Mouse (Mus musculus) limb, embryonic 13.5 days (tissue): ENCODE measurements at regions not wholly inside any gene's neighbourhood (a gene's known extent, or its start where the extent isn't known, plus 50 kb on each side); places are given as distances from the start of the nearest gene placed in this dataset.
"Not testable (repeated sequence)": the region's sequence is repeated elsewhere in the genome, so short reads cannot be mapped to it uniquely, and the experiment has no call there.

Experiments
- ATAC-seq: fragments of 200-750 bp; cut with Nextera tagmentation; 2 replicates; pipeline ENCODE4 v1.8.0; 2017; ENCODE audit warnings: low read depth, moderate number of reproducible peaks, moderate TSS enrichment; ENCODE audit not compliant: low FRiP score
- H3K27ac ChIP-seq: fragments of 300-500 bp; sonication (generic); 2 replicates; pipeline ENCODE4 v1.5.1; 2015; ENCODE audit warnings: inconsistent platforms, mild to moderate bottlenecking, moderate library complexity
- H3K27me3 ChIP-seq: fragments of 300-500 bp; sonication (generic); 2 replicates; pipeline ENCODE4 v1.6.1; 2015; ENCODE audit warnings: mild to moderate bottlenecking, inconsistent platforms
- H3K36me3 ChIP-seq: fragments of 300-500 bp; sonication (generic); 2 replicates; pipeline ENCODE4 v1.6.1; 2015; ENCODE audit warnings: inconsistent platforms, mild to moderate bottlenecking, moderate library complexity
- H3K4me1 ChIP-seq: fragments of 300-500 bp; sonication (generic); 2 replicates; pipeline ENCODE4 v1.6.1; 2015; ENCODE audit warnings: inconsistent platforms
- H3K4me2 ChIP-seq: fragments of 300-500 bp; sonication (generic); replicated peaks from 2 replicates; pipeline ENCODE4 v1.6.1; 2015; ENCODE audit warnings: inconsistent platforms, mild to moderate bottlenecking, moderate library complexity
- H3K4me3 ChIP-seq: fragments of 300-500 bp; sonication (generic); 2 replicates; pipeline ENCODE4 v1.5.1; 2015; ENCODE audit warnings: moderate library complexity, mild to moderate bottlenecking, inconsistent platforms
- H3K9ac ChIP-seq: fragments of 300-500 bp; sonication (generic); 2 replicates; pipeline ENCODE4 v1.6.1; 2015; ENCODE audit warnings: mild to moderate bottlenecking, inconsistent platforms
- H3K9me3 ChIP-seq: fragments of 300-500 bp; sonication (generic); 2 replicates; pipeline ENCODE4 v1.6.1; 2016; ENCODE audit warnings: inconsistent platforms
- WGBS: fragments of 180-500 bp; shearing (Covaris S2); methylation state at CpG from one replicate; pipeline ENCODE4 v1.1.7; 2015; 5-methylcytosine and 5-hydroxymethylcytosine counted together

DNA sequence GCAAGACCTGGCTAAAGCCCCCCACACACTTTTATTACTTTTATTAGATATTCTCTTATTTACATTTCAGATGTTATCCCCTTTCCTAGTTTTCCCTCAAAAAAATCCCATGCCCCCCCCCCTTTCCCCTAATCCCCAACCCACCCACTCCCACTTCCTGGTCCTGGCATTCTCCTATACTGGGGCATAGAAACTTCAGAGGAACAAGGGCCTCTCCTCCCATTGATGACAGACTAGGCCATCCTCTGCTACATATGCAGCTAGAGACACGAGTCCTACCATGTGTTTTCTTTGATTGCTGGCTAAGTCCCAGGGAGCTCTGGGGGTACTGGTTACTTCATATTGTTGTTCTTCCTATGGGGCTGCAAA is 116.8 kb downstream of the Rfpl4b start:
- ATAC-seq, result peak; percentile 59
- not testable (repeated sequence) for H3K36me3 ChIP-seq, H3K9me3 ChIP-seq, H3K4me2 ChIP-seq, H3K9ac ChIP-seq, H3K4me3 ChIP-seq, H3K27me3 ChIP-seq
- peak overlapping the region; percentile 67; the same call in 1 of the 2 replicates for H3K27ac ChIP-seq
- H3K4me1 ChIP-seq, result peaks cover 12% of the 10 kb centered on the region
- 14% methylated on average over 1 of the region's 1 CpGs for WGBS

DNA sequence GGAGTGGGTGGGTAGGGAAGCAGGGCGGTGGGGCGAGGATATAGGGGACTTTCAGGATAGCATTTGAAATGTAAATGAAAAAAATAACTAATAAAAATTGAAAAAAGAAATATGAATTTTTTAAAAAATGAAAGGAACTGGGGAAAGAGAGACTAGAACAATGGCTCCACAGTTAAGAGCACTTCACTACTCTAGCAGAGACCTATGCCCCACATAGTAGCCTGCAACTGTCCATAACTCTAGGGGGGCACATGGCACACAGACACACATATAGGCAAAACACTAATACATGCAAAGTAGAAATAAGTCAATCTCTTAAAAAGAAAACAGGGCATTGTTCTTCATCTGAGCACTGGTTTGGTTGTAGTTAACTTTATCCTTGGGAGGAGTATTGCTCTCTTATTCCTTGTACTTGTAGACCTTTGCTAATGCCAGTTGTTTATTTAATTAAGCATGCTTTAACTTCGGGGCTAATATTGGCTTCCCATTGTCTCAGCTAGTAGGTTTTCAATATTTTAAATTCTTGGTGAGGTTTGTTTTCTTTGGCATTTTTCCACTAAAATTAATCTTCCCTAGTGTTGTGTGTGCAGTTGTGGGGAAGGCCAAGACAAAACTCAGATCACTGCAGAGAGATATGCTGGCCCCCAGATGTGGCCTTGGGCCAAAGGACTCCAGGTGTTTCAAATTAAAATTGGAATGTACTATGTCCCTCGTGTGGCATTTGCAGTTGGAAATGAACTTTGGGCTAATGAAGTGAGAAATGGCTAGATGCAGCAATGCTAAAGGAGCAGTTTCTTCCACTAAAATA is 117.4 kb downstream of the Rfpl4b start:
- ATAC-seq, result peak; percentile 94
- H3K9me3 ChIP-seq, result no peaks in the 10 kb centered on the region
- 53% methylated on average over 4 of the region's 4 CpGs for WGBS
- H3K4me1 ChIP-seq, result peaks cover 12% of the 10 kb centered on the region
- no peaks in the 10 kb centered on the region for H3K27me3 ChIP-seq
- H3K36me3 ChIP-seq, result no peaks in the 10 kb centered on the region
- peak overlapping the region; percentile 63; the same call in 1 of the 2 replicates for H3K27ac ChIP-seq
- H3K4me2 ChIP-seq, result no peak overlapping the region
- no peak overlapping the region for H3K9ac ChIP-seq
- H3K4me3 ChIP-seq, result no peak overlapping the region

DNA sequence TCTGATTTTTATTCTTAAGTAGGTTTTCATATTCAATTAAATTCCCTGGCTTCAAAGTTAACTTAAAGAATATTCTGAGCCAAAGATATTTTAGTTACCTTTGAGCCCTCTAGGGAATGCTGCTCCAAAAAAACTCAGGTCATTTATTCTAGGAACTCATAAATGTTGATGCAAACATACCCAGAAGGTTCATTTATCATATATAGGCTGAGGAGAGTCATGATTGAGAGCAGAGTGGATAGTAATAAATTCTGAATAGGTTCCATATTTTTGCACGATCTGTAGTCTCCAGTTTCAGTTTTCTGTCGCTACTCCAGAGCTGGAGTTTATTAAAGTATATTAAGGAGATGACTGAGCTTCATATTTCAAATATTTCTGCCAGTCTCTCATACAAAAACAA is 144.1 kb downstream of the Rfpl4b start:
- Histone ChIP-seq H3K36me3 (no peaks in the 10 kb centered on the region), H3K27ac (no peak overlapping the region), H3K9me3 (peaks cover 6% of the 10 kb centered on the region), H3K4me3 (no peak overlapping the region), H3K4me2 (no peak overlapping the region), H3K9ac (no peak overlapping the region), H3K27me3 (no peaks in the 10 kb centered on the region), H3K4me1 (no peaks in the 10 kb centered on the region)
- peak; percentile 79 for ATAC-seq
- WGBS, result 29% methylated on average over 2 of the region's 2 CpGs

DNA sequence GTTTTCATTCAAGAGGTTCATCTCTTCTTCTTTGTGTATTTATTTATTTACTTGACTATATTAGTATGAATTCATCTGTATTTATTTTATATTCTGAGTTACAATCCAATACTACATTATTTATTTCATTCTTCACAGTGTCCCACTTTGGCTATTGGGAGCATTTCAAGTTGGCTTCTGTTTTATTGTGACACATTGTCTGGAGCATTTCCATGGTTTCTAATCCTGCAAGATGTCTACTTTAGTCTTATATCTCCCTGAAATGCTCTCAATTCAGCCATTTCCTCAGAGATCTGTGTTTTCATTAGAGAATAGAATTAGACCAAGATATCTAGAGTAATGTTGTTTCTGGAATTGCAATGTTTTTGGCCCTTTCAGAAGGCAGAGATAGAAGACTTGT is 153.0 kb downstream of the Rfpl4b start:
- ATAC-seq, result no peak
- H3K27ac ChIP-seq, result no peak overlapping the region
- H3K27me3 ChIP-seq, result no peaks in the 10 kb centered on the region
- no peak overlapping the region for H3K9ac ChIP-seq
- H3K36me3 ChIP-seq, result no peaks in the 10 kb centered on the region
- no peaks in the 10 kb centered on the region for H3K9me3 ChIP-seq
- no peak overlapping the region for H3K4me2 ChIP-seq
- no peaks in the 10 kb centered on the region for H3K4me1 ChIP-seq
- H3K4me3 ChIP-seq, result no peak overlapping the region

DNA sequence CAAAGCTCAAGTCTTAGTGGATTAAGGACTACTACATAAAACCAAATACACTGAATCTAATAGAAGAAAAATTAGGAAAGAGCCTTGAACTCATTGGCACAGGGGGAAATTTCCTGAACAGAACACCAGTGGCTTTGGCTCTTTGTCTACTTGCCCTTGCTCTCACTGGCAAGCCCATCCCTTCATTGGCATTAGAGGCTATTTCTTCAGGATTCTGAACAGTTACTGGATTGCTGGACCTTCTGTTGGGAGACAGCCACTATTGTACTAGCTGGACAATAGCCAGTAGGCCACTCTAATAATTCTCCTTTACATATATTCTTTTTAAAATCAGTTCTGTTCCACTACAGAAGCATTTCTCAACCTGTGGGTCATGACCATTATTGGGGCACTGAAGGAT is 153.7 kb downstream of the Rfpl4b start:
- ATAC-seq, result no peak
- Histone ChIP-seq H3K27ac (no peak overlapping the region), H3K9me3 (no peaks in the 10 kb centered on the region), H3K27me3 (no peaks in the 10 kb centered on the region), H3K4me3 (no peak overlapping the region), H3K4me1 (no peaks in the 10 kb centered on the region), H3K36me3 (no peaks in the 10 kb centered on the region), H3K9ac (no peak overlapping the region), H3K4me2 (no peak overlapping the region)

DNA sequence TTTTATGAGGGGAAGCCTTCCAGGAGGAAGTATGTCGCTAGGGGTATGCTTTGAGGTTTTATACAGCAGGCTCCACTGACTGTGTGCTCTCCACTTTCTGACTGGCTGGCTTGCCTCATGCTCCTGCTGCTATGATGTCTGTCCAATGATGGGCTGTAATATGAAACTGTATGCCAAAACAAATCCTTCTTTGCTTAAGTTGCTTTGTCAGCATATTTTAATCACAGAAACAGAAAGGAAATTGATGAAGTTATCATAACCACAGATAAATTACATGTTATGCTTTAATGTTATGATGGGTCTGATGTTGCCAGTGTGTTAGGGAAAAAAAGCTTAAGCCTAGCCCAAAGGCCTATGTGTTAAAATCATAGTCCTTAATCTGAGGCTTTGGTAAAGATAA is 185.9 kb downstream of the Rfpl4b start:
- H3K36me3 ChIP-seq, result no peaks in the 10 kb centered on the region
- 47% methylated on average over 1 of the region's 1 CpGs for WGBS
- no peaks in the 10 kb centered on the region for H3K4me1 ChIP-seq
- no peaks in the 10 kb centered on the region for H3K27me3 ChIP-seq
- no peaks in the 10 kb centered on the region for H3K9me3 ChIP-seq
- no peak overlapping the region for H3K4me2 ChIP-seq
- no peak for ATAC-seq
- no peak overlapping the region for H3K9ac ChIP-seq
- no peak overlapping the region for H3K27ac ChIP-seq
- H3K4me3 ChIP-seq, result no peak overlapping the region

DNA sequence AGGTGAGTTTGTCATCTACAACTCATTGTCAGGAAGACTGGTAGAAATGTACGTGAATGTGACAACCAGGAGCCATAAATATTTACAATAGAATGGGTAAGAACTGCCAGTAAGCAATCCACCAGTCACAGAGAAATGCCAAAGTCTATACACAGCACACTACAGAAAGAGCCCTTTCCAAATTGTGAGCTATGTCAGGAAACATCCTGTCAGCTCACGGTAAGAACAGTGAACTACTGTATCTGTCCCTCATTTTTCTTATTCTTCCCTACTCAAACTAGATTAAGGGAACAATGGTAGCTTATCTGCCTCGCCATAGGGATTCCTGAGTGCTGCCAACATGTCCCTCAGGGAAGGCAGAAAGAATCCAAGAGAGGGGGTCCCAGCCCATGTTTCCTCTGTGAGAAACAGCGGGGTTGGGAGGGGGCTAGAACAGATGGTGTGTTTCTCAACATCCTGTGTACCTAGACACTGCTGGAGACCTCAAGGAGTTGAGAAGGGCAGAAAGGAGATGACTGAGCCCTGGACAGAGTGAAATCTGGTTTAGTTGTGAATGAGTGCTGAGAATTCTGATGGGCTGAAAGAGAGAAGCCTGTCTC is 191.6 kb downstream of the Rfpl4b start:
- Histone ChIP-seq H3K27me3 (no peaks in the 10 kb centered on the region), H3K27ac (no peak overlapping the region), H3K36me3 (no peaks in the 10 kb centered on the region), H3K4me1 (no peaks in the 10 kb centered on the region), H3K9me3 (no peaks in the 10 kb centered on the region), H3K9ac (no peak overlapping the region), H3K4me2 (no peak overlapping the region), H3K4me3 (no peak overlapping the region)
- WGBS, result 79% methylated on average over 4 of the region's 4 CpGs
- no peak for ATAC-seq

DNA sequence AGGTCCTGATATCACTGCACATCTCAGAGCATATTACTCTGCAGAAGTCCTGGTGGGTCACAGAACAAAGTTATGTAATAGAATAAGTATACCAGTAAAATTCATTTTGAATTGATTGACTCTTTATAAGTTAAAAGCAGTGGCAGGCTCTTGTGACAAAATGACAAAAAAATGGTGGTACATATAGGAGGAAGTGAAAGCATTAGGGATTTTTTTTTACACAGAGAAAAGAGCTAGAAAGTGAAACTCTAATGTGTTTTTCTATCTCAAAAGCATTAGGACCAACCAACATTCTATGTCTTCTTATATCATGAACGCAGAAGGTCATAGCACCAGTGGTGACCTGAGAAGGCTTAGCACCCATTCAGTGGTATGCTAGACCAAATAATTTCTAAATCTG is 198.2 kb downstream of the Rfpl4b start:
- no peak overlapping the region for H3K9ac ChIP-seq
- no peaks in the 10 kb centered on the region for H3K27me3 ChIP-seq
- no peaks in the 10 kb centered on the region for H3K4me1 ChIP-seq
- no peak overlapping the region for H3K4me3 ChIP-seq
- no peaks in the 10 kb centered on the region for H3K36me3 ChIP-seq
- WGBS, result 93% methylated on average over 1 of the region's 1 CpGs
- ATAC-seq, result no peak
- H3K4me2 ChIP-seq, result no peak overlapping the region
- no peak overlapping the region for H3K27ac ChIP-seq
- H3K9me3 ChIP-seq, result no peaks in the 10 kb centered on the region

DNA sequence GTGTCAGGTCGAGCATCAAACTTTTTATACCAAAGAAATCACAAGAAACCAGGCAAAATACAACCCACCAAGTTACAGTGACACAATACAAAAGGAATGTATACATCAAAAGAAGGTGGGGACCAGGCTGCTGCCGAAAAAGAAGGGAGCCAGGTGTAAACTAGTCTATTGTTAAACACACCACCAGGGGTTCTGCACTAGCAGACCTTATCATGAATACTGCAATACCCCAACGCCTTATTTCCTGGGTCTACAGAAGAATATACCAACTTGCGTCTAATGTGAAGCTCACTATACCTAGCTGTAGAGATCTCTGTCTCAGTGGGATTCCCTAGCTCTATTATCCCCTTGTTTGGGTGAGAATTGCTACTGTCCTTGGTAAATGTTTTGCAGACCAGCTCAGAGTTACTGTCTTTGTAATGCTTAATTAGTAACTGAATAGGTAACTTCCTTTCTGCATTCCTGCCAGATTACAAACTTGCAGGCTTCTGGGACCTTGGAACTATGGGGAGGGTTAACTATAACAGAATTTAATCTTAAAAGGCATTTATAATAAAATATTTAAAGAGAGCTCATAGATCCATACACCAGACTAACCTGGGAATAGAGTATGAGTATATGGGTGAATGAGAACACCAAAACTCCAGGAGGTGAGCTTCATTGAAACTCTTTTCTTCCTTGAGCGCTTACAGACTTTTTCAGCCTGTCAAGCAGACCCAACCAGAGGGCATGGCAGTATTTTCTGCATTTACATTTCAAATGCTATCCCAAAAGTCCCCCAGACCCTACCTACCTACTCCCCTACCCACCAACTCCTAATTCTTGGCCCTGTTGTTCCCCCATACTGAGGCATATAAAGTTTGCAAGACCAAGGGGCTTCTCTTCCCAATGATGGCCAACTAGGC is 211.7 kb downstream of the Rfpl4b start:
- no peak overlapping the region for H3K9ac ChIP-seq
- H3K36me3 ChIP-seq, result no peaks in the 10 kb centered on the region
- no peak overlapping the region for H3K4me2 ChIP-seq
- no peak overlapping the region for H3K27ac ChIP-seq
- H3K9me3 ChIP-seq, result no peaks in the 10 kb centered on the region
- no peaks in the 10 kb centered on the region for H3K27me3 ChIP-seq
- no peak for ATAC-seq
- no peaks in the 10 kb centered on the region for H3K4me1 ChIP-seq
- WGBS, result 78% methylated on average over 5 of the region's 5 CpGs
- no peak overlapping the region for H3K4me3 ChIP-seq

DNA sequence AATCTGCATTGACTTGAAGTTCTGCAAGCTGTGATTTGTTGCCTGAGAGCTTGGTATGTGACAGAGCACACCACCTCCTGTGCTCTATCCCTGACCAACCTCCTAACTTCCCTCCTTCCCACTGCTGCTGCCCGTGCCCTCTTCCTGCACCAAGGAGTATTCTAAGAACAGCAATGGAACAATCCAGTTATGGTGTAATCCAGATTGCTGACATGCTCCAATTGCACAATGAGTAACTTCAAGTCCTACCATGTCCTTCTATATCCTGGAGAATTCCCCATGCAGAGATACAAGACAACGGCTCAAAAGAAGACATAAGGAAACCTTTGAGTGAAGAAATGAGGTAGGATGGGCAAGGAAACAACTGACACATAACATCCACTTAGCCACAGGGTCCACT is 235.5 kb downstream of the Rfpl4b start:
- H3K9me3 ChIP-seq, result no peaks in the 10 kb centered on the region; the same call in 1 of the 2 replicates
- no peaks in the 10 kb centered on the region for H3K4me1 ChIP-seq
- H3K27ac ChIP-seq, result no peak overlapping the region
- H3K4me3 ChIP-seq, result no peak overlapping the region
- no peak overlapping the region for H3K4me2 ChIP-seq
- no peak for ATAC-seq
- H3K27me3 ChIP-seq, result no peaks in the 10 kb centered on the region
- 84% methylated on average over 2 of the region's 2 CpGs for WGBS
- H3K36me3 ChIP-seq, result no peaks in the 10 kb centered on the region
- no peak overlapping the region for H3K9ac ChIP-seq

DNA sequence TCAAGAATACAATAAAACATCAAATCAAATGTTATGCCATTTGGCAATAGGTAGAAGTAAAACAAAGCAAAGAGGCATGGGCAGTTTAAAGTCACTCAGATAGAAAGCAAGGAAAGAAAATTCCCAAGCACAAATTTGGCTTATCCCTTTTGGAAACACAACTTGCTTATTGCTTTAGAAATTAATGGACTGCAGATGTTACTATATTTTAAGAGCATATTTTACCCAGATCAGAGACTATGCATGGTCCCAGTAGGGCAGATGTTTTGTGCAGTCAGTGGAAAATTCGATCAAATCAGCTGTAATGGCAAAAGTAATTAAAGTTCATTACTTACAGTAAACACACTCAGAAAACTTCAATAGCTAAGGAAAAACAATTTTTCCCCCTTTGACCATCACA is 245.9 kb downstream of the Rfpl4b start:
- 22% methylated on average over 1 of the region's 1 CpGs for WGBS
- H3K4me3 ChIP-seq, result no peak overlapping the region
- H3K9me3 ChIP-seq, result no peaks in the 10 kb centered on the region
- H3K27me3 ChIP-seq, result no peaks in the 10 kb centered on the region
- H3K9ac ChIP-seq, result no peak overlapping the region
- peaks cover 3% of the 10 kb centered on the region; the same call in 1 of the 2 replicates for H3K4me1 ChIP-seq
- 0 out of 2 replicates have a peak overlapping the region, but pooled peaks have one; percentile 7 for H3K27ac ChIP-seq
- peak; percentile 36; the same call in 1 of the 2 replicates for ATAC-seq
- H3K4me2 ChIP-seq, result no peak overlapping the region
- no peaks in the 10 kb centered on the region for H3K36me3 ChIP-seq

DNA sequence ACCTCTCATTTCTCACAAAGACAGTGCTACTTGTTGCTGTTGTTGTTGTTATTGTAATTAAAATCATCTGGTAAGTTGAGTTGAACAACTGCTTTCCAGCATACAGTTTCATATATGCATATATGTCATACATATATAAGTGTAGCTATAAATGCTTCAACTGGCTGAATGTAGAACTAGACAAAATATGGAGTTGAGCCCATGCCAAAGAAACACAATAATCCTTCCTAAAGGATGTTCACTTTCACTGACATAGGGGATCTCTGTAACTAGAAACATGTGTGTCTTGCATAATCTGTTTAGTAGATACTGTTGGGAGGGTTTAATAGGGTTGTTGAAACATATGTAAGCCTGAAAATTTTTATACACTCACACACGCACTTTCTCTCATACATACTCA is 247.9 kb downstream of the Rfpl4b start:
- 38% methylated on average over 1 of the region's 1 CpGs for WGBS
- Histone ChIP-seq H3K4me1 (peaks cover 3% of the 10 kb centered on the region; the same call in 1 of the 2 replicates), H3K9ac (no peak overlapping the region), H3K4me2 (no peak overlapping the region), H3K27ac (no peak overlapping the region), H3K36me3 (no peaks in the 10 kb centered on the region), H3K4me3 (no peak overlapping the region), H3K9me3 (no peaks in the 10 kb centered on the region), H3K27me3 (no peaks in the 10 kb centered on the region)
- no peak for ATAC-seq
